Mouse (Mus musculus): ENCODE data around the gene Chrna9. TPM values are rescaled to one million over a fixed set of nuclear protein-coding genes. Genes with fewer than 3 reads are reported as not detected.

The Chrna9 gene
- total and polyA plus RNA-seq, 3 experiments, result 0.16 TPM; not detected in 2

GRCm38 (mm10) chr5:65902811-65903210, 31.9 kb upstream of the Chrna9 start:
- Histone ChIP-seq H3K36me3 (replicated peaks) (no peaks in the 10 kb centered on the region), H3K4me1 (ENCODE audit: insufficient read depth, low read depth, low read length) (peaks cover 21% of the 10 kb centered on the region), H3K27me3 (ENCODE audit: insufficient read depth, low read length) (peaks cover 5% of the 10 kb centered on the region; the same call in 1 of the 2 replicates), H3K9me3 (replicated peaks) (peaks cover 6% of the 10 kb centered on the region; the same call in 1 of the 2 replicates), H3K4me3 (ENCODE audit: low read depth, low read length) (no peak overlapping the region)
- no peak for TF ChIP-seq POLR2AphosphoS5 (IDR thresholded peaks at IDR 0.05; ENCODE audit: insufficient replicate concordance, low read depth, low read length)
- no peak for TF ChIP-seq GATA2 (IDR thresholded peaks at IDR 0.05; ENCODE audit: borderline replicate concordance, low read depth, low read length)
- no peak for TF ChIP-seq CTCF (IDR thresholded peaks at IDR 0.05; ENCODE audit: low read depth, low read length)
- TF ChIP-seq GATA1 (IDR thresholded peaks at IDR 0.05; ENCODE audit: borderline replicate concordance, low read length), result no peak
- TF ChIP-seq TAL1 (conservative IDR thresholded peaks at IDR 0.05; ENCODE audit: low read depth, low read length), result no peak
- DNase-seq (ENCODE audit: low spot score) (no peak), ATAC-seq (ENCODE audit: extremely low read depth, insufficient number of reproducible peaks, low FRiP score, poor library complexity, severe bottlenecking) (no peak)

DNA sequence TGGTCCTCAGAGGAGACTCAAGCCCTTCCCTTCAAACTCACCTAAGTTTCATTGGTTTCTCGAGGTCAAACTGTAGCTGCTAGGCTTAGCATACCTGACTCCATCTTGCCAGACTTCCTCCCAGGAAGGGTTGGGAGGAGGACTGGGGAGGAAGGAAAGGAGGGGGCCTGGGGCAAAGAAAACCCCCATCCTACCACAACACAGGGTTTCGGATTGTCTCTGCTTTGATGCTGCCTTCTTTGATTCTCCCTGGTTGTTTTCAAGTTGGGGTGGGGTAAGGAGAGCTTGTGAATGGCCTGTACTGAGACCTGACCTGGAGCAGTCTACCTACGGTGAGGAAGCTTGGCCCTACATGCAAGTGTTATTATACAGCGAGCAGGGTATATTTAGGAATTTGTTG, 30.2 kb upstream of the Chrna9 start:
- DNase-seq (ENCODE audit: low spot score) (no peak), ATAC-seq (ENCODE audit: extremely low read depth, insufficient number of reproducible peaks, low FRiP score, poor library complexity, severe bottlenecking) (no peak)
- TF ChIP-seq POLR2AphosphoS5 (IDR thresholded peaks at IDR 0.05; ENCODE audit: insufficient replicate concordance, low read depth, low read length) (no peak), GATA2 (IDR thresholded peaks at IDR 0.05; ENCODE audit: borderline replicate concordance, low read depth, low read length) (no peak)
- Histone ChIP-seq H3K4me3 (ENCODE audit: low read depth, low read length) (no peak overlapping the region), H3K27me3 (ENCODE audit: insufficient read depth, low read length) (peaks cover 5% of the 10 kb centered on the region; the same call in 1 of the 2 replicates), H3K9me3 (replicated peaks) (peaks cover 6% of the 10 kb centered on the region; the same call in 1 of the 2 replicates), H3K36me3 (replicated peaks) (no peaks in the 10 kb centered on the region), H3K4me1 (ENCODE audit: insufficient read depth, low read depth, low read length) (peaks cover 21% of the 10 kb centered on the region)

GRCm38 (mm10) chr5:65908751-65909150, 26.0 kb upstream of the Chrna9 start:
- peaks cover 2% of the 10 kb centered on the region; the same call in 1 of the 2 replicates for H3K4me1 ChIP-seq (ENCODE audit: insufficient read depth, low read depth, low read length)
- DNase-seq (ENCODE audit: low spot score) (no peak), ATAC-seq (ENCODE audit: extremely low read depth, insufficient number of reproducible peaks, low FRiP score, poor library complexity, severe bottlenecking) (no peak)
- H3K27me3 ChIP-seq (ENCODE audit: insufficient read depth, low read length), result peaks cover 15% of the 10 kb centered on the region
- H3K9me3 ChIP-seq (replicated peaks), result no peaks in the 10 kb centered on the region
- H3K4me3 ChIP-seq (ENCODE audit: low read depth, low read length), result no peak overlapping the region
- TF ChIP-seq GATA1 (IDR thresholded peaks at IDR 0.05; ENCODE audit: borderline replicate concordance, low read length) (no peak), CTCF (IDR thresholded peaks at IDR 0.05; ENCODE audit: low read depth, low read length) (no peak), POLR2AphosphoS5 (IDR thresholded peaks at IDR 0.05; ENCODE audit: insufficient replicate concordance, low read depth, low read length) (no peak), GATA2 (IDR thresholded peaks at IDR 0.05; ENCODE audit: borderline replicate concordance, low read depth, low read length) (no peak), TAL1 (conservative IDR thresholded peaks at IDR 0.05; ENCODE audit: low read depth, low read length) (no peak)
- H3K36me3 ChIP-seq (replicated peaks), result no peaks in the 10 kb centered on the region

- ATAC-seq (ENCODE audit: extremely low read depth, insufficient number of reproducible peaks, low FRiP score, poor library complexity, severe bottlenecking) (no peak), DNase-seq (ENCODE audit: low spot score) (no peak)
- Histone ChIP-seq H3K9me3 (replicated peaks) (no peaks in the 10 kb centered on the region), H3K4me3 (ENCODE audit: low read depth, low read length) (no peak overlapping the region), H3K27me3 (ENCODE audit: insufficient read depth, low read length) (peaks cover 15% of the 10 kb centered on the region), H3K36me3 (replicated peaks) (no peaks in the 10 kb centered on the region), H3K4me1 (ENCODE audit: insufficient read depth, low read depth, low read length) (peaks cover 2% of the 10 kb centered on the region; the same call in 1 of the 2 replicates)
- TF ChIP-seq GATA1 (IDR thresholded peaks at IDR 0.05; ENCODE audit: borderline replicate concordance, low read length) (no peak), CTCF (IDR thresholded peaks at IDR 0.05; ENCODE audit: low read depth, low read length) (no peak), TAL1 (conservative IDR thresholded peaks at IDR 0.05; ENCODE audit: low read depth, low read length) (no peak), POLR2AphosphoS5 (IDR thresholded peaks at IDR 0.05; ENCODE audit: insufficient replicate concordance, low read depth, low read length) (no peak), GATA2 (IDR thresholded peaks at IDR 0.05; ENCODE audit: borderline replicate concordance, low read depth, low read length) (no peak)
Observed at GRCm38 (mm10) chr5:65909321-65909720, 25.4 kb upstream of the Chrna9 start.

DNA sequence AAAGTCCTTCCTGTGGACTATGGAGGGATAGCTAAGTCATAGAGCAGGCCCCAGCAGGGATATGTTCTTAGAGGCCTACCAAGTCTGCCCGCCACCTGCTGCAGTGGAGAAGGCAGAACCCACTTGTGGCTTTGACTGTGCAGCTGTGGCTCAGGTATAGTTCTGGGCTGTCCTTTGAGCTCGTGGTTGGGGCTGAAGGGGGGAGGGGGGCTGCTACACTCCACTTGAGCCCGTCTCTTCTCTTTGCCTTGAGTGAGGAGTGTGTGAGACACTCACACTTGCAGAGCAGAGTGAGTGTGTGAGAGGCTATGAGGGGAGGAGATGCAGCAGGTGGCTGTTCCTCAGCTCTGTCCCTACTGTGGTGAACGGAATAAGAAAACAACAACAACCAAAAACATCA, 24.3 kb upstream of the Chrna9 start:
- TF ChIP-seq GATA1 (IDR thresholded peaks at IDR 0.05; ENCODE audit: borderline replicate concordance, low read length), result no peak
- no peak for TF ChIP-seq GATA2 (IDR thresholded peaks at IDR 0.05; ENCODE audit: borderline replicate concordance, low read depth, low read length)
- TF ChIP-seq POLR2AphosphoS5 (IDR thresholded peaks at IDR 0.05; ENCODE audit: insufficient replicate concordance, low read depth, low read length), result no peak
- TF ChIP-seq CTCF (IDR thresholded peaks at IDR 0.05; ENCODE audit: low read depth, low read length), result no peak
- TF ChIP-seq TAL1 (conservative IDR thresholded peaks at IDR 0.05; ENCODE audit: low read depth, low read length), result no peak
- ATAC-seq (ENCODE audit: extremely low read depth, insufficient number of reproducible peaks, low FRiP score, poor library complexity, severe bottlenecking) (no peak), DNase-seq (ENCODE audit: low spot score) (no peak)
- Histone ChIP-seq H3K4me3 (ENCODE audit: low read depth, low read length) (no peak overlapping the region), H3K4me1 (ENCODE audit: insufficient read depth, low read depth, low read length) (peaks cover 2% of the 10 kb centered on the region; the same call in 1 of the 2 replicates), H3K27me3 (ENCODE audit: insufficient read depth, low read length) (peaks cover 15% of the 10 kb centered on the region), H3K36me3 (replicated peaks) (no peaks in the 10 kb centered on the region), H3K9me3 (replicated peaks) (no peaks in the 10 kb centered on the region)

- Histone ChIP-seq H3K4me1 (ENCODE audit: insufficient read depth, low read depth, low read length) (peaks cover 2% of the 10 kb centered on the region; the same call in 1 of the 2 replicates), H3K27me3 (ENCODE audit: insufficient read depth, low read length) (peaks cover 15% of the 10 kb centered on the region), H3K4me3 (ENCODE audit: low read depth, low read length) (no peak overlapping the region), H3K9me3 (replicated peaks) (no peaks in the 10 kb centered on the region), H3K36me3 (replicated peaks) (no peaks in the 10 kb centered on the region)
- TF ChIP-seq POLR2AphosphoS5 (IDR thresholded peaks at IDR 0.05; ENCODE audit: insufficient replicate concordance, low read depth, low read length) (no peak), TAL1 (conservative IDR thresholded peaks at IDR 0.05; ENCODE audit: low read depth, low read length) (no peak), GATA1 (IDR thresholded peaks at IDR 0.05; ENCODE audit: borderline replicate concordance, low read length) (no peak), GATA2 (IDR thresholded peaks at IDR 0.05; ENCODE audit: borderline replicate concordance, low read depth, low read length) (no peak), CTCF (IDR thresholded peaks at IDR 0.05; ENCODE audit: low read depth, low read length) (no peak)
- no peak for ATAC-seq (ENCODE audit: extremely low read depth, insufficient number of reproducible peaks, low FRiP score, poor library complexity, severe bottlenecking)
- no peak for DNase-seq (ENCODE audit: low spot score)
Observed at GRCm38 (mm10) chr5:65911676-65912075, 23.0 kb upstream of the Chrna9 start.

Data from G1E (cell line).